Mouse (Mus musculus): ENCODE measurements at regions not wholly inside any gene's neighbourhood (a gene's known extent, or its start where the extent isn't known, plus 50 kb on each side); places are given as distances from the start of the nearest gene placed in this dataset.

DNA sequence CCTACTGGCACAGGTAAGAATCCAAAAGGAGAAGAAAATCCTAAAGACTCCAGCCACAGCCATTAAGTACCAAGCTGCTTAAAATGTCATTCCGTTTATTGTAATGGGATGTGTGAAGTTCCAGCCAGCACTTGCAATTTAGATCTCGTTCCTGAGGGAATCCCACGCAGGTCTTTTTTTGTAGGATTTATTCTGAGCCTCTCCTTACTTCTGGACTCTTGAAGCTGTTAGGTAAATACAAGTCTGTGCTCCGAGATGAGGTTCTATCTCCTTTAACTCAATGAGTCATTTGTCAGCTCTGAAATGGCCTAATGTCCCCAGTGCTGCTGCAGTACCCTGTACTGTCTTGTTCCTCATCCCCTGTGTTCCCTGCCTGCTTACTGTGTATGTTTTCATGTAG lies 94.9 kb upstream of the Eef1e1 start:
- no peak for DNase-seq (ENCODE audit: low read depth, low spot score)

DNA sequence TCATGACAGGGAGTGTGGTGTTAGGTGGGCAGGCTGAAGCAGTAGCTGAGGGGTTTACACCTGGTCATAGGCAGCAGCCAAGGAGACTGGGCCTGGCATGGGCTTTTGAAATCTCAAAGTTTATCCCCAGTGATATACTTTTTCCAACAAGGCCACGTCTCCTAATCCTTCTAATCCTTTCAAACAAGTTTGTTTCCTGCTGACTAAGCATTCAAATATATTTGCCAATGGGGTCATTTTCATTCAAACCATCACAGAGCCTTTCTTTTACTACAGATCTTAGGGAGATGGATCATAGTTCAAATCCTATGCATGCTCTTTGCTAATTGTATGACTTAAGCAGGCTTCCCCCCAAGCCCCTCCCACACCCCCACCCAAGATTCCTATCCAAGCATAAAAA lies 93.0 kb upstream of the Eef1e1 start:
- DNase-seq (ENCODE audit: low read depth, low spot score), result no peak

DNA sequence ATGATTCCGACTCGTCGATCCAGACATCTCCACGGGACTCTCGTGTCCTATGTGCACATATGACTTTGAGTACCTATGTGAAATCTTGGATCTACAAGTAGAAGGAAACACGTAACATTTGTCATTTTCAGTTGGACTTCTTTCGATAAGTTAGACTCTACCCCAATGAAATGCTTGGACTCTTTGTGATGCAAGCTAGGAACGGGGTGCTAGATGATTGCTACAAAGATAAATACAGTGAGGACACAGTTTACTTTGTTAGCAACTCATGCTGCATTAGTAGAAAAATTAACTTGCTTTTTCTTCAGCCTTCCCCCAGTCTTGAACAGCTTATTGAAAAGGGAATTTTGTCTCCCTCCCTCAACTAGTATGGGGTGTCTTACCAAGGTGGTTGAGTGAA lies 81.2 kb upstream of the Eef1e1 start:
- no peak for DNase-seq (ENCODE audit: low read depth, low spot score)

DNA sequence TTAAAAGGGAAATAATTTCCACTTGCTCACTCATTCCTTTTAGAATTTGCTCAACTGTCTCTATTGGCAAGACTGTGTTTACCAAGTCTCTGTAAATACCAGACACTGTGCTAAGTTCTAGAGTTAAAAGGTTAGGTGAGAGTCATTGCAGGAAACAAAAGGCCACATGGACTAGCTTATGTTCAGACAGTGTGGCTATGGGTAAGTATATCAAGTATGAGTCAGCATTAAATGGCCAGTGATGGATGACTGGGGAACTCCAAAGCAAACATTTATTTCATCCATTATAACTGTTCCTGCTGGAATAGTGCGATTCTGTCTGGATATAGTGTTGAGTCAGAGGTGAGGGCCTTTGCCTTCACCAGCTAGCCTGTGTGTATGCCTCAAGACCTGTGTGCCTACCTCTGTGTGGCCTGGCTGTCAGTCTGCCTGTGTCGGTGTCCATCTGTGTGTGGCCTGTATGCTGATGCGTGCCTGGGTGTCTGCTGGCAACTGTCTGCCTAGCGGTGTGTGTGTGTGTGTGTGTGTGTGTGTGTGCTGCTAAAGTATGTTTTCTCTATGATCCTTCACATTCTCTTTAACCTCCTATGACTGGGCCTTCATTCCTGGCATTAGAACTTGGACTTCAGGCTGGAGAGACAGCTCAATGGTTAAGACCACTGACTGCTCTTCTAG lies 77.6 kb upstream of the Eef1e1 start:
- DNase-seq (ENCODE audit: low read depth, low spot score), result no peak

DNA sequence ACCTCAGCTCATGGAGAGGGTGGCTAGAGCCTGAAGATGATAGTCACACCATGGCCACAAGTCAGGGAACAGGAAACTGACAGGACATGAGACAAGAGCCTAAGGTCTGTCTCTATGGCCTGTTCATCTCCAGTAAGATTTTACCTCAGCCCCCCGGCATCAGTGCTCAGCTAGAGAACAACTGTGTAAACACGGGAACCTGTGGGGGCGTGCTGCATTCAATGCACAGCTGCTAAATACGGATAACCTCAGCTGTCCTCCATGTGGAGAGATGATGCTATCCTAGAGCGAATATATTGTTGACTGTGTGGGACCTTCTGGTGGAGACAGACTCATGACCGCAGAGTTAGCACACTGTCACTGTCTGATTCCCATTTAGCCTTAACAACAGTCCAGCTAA lies 76.4 kb upstream of the Eef1e1 start:
- DNase-seq (ENCODE audit: low read depth, low spot score), result no peak

DNA sequence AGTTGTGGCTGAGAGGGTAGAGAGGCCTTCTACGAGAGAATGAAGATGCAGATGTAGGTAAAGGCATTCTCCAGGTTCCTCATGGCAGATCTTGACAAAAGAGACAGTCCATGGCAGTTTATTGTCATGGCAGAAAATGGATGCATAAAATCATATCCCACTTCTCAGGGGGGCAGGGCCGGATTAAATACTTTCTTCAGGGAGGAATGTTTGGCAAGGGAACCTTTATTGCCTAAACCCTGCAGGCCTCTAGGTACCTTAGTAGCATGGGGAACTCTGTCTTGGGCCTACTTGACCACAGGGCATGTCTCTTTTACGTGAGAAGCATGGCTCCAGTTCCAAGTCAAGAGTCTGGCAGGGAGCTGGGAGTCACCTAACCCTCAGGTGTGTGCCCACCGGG lies 74.4 kb upstream of the Eef1e1 start:
- no peak for DNase-seq (ENCODE audit: low read depth, low spot score)

DNA sequence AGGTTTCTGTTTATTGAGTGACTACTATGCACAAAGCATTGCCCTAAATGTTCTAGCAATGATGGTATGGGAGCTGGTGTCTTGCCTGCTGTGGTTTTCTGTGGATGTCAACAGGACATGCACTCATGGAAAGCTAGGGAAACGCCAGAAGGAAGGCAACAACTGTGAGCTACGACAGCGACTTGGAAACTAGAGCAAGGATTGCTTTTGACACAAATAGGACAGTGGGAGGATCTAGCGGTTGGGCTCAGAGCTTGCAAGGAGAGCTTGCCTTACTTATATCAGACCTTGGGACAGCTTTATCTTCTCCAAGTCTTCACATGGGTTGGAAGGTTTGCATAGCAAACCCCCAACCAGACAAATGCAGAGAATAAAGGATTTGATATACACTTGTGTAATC lies 66.6 kb upstream of the Eef1e1 start:
- no peak for DNase-seq (ENCODE audit: low read depth, low spot score)

DNA sequence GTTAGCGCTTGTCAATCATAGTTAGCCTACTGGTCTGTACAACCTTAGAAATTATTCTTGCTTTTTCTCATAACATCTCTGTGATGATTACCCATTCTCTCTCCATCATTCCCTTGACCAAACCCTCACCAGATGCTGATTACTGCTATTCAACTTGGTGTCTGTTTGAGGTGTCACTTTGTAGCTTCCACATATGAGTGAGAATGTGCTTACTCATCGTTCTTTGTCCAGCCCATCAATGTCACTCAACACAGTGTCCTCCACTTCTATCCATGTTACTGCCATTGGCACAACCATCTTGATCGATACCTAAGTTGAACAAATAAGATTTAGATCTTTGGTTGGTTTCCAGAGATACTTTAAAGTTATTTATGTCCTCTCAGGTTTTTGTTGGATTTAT lies 62.3 kb upstream of the Eef1e1 start:
- no peak for DNase-seq (ENCODE audit: low read depth, low spot score)

DNA sequence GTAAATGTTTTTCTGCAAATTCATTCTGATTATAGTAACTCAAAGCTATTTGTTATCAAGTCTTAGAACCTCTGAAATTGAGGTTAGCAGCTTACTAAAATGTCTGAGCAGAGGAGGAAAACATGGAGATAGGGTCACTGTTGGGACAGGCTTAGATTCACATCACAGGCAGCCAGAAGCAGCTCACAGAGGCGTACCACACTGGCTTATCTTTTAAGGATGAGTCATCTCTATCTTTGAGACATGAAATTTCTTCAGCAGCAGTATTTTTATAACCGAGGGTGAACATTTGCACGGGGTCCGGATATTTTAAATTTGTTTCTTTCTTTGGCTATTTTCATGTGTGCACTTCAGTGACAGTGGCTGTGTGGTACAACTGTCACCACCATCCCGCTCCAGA lies 56.0 kb upstream of the Eef1e1 start:
- no peak for DNase-seq (ENCODE audit: low read depth, low spot score)
